Comparison of ENCODE assay signal across 27 mouse cellular contexts in the genomic region with DNA sequence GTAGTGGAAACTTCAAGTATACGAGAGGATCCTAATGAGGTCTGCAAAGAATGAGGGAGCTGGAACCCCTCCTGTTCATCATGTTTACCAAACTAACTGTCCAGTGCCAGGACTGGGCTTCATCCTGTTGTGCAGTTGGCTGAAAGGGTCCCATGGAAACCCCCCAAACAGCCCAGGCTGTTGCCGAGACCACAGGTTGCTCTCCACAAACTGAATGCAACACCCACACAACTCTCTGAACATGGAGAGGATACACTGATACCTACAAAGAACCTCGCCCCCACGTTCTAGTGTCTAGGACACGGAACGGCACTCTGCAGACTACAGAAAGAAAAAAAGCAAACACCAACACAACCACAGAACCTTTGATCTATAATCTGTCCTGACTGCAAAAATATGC. TPM values are rescaled to one million over a fixed set of nuclear protein-coding genes. Genes with fewer than 3 reads are reported as not detected.
DNase-seq lines count a peak whose midpoint lies in the region; ATAC-seq and TF ChIP-seq lines count a peak whose summit lies in the region.
"Had no signal": no experiment of that assay in that cellular context is flagged by ENCODE, and none has a peak within 500 bp of the region (broad histone marks: within the 10 kb centered on the region; RNA-seq: fewer than 3 reads in every experiment).

No protein-coding gene starts in this region.

- no peak overlapping the region for H3K9ac ChIP-seq in forebrain, embryonic 11.5 days (ENCODE audit: low read length)
- no peak overlapping the region for H3K9ac ChIP-seq in forebrain, embryonic 14.5 days (ENCODE audit: low read length)
- no peak overlapping the region for H3K9ac ChIP-seq in midbrain, postnatal 0 days (replicated peaks; ENCODE audit: low read length, poor library complexity, severe bottlenecking)
- H3K9ac ChIP-seq in midbrain, embryonic 15.5 days, result no peak overlapping the region
- H3K9ac ChIP-seq: forebrain, embryonic 15.5 days; limb, embryonic 15.5 days; neural tube, embryonic 12.5 days had no signal

- no peaks in the 10 kb centered on the region for H3K4me1 ChIP-seq in forebrain, embryonic 11.5 days (replicated peaks; ENCODE audit: control insufficient read depth, insufficient read depth, low read length)
- H3K4me1 ChIP-seq in forebrain, embryonic 14.5 days (ENCODE audit: control insufficient read depth, insufficient read depth, low read length), result no peaks in the 10 kb centered on the region
- H3K4me1 ChIP-seq in midbrain, postnatal 0 days (ENCODE audit: insufficient read depth, low read length), result no peaks in the 10 kb centered on the region
- H3K4me1 ChIP-seq in midbrain, embryonic 15.5 days, result no peaks in the 10 kb centered on the region
- H3K4me1 ChIP-seq: neural tube, embryonic 12.5 days had no signal

- H3K36me3 ChIP-seq in forebrain, embryonic 11.5 days (ENCODE audit: control insufficient read depth, insufficient read depth, low read length), result no peaks in the 10 kb centered on the region
- H3K36me3 ChIP-seq in forebrain, embryonic 14.5 days (ENCODE audit: control insufficient read depth, insufficient read depth, low read length), result no peaks in the 10 kb centered on the region
- no peaks in the 10 kb centered on the region for H3K36me3 ChIP-seq in midbrain, postnatal 0 days (ENCODE audit: insufficient read depth, low read length)
- no peaks in the 10 kb centered on the region for H3K36me3 ChIP-seq in midbrain, embryonic 15.5 days (replicated peaks)
- H3K36me3 ChIP-seq: forebrain, embryonic 15.5 days; limb, embryonic 15.5 days; neural tube, embryonic 12.5 days had no signal

- no peak overlapping the region for H3K4me2 ChIP-seq in forebrain, embryonic 11.5 days (ENCODE audit: low read depth, low read length, severe bottlenecking)
- H3K4me2 ChIP-seq in forebrain, embryonic 14.5 days (ENCODE audit: low read length), result no peak overlapping the region
- no peak overlapping the region for H3K4me2 ChIP-seq in midbrain, postnatal 0 days (ENCODE audit: low read depth, low read length, poor library complexity, severe bottlenecking)
- H3K4me2 ChIP-seq in midbrain, embryonic 15.5 days, result no peak overlapping the region
- H3K4me2 ChIP-seq: forebrain, embryonic 15.5 days; limb, embryonic 15.5 days; neural tube, embryonic 12.5 days had no signal

- peaks cover 4% of the 10 kb centered on the region; the same call in 1 of the 2 replicates for H3K9me3 ChIP-seq in forebrain, embryonic 11.5 days (ENCODE audit: control insufficient read depth, low read length)
- H3K9me3 ChIP-seq in forebrain, embryonic 14.5 days (replicated peaks; ENCODE audit: control insufficient read depth, low read length), result 0 out of 2 replicates have a peak, but pooled peaks cover 3% of the 10 kb centered on the region
- H3K9me3 ChIP-seq in midbrain, postnatal 0 days (ENCODE audit: low read length), result no peaks in the 10 kb centered on the region
- no peaks in the 10 kb centered on the region for H3K9me3 ChIP-seq in midbrain, embryonic 15.5 days
- H3K9me3 ChIP-seq: forebrain, embryonic 15.5 days; limb, embryonic 15.5 days had no signal

- no peaks in the 10 kb centered on the region for H3K27me3 ChIP-seq in forebrain, embryonic 11.5 days (ENCODE audit: control insufficient read depth, insufficient read depth, low read length)
- no peaks in the 10 kb centered on the region for H3K27me3 ChIP-seq in forebrain, embryonic 14.5 days (replicated peaks; ENCODE audit: control insufficient read depth, insufficient read depth, low read length)
- no peaks in the 10 kb centered on the region for H3K27me3 ChIP-seq in midbrain, postnatal 0 days (ENCODE audit: insufficient read depth, low read length)
- no peaks in the 10 kb centered on the region for H3K27me3 ChIP-seq in midbrain, embryonic 15.5 days (replicated peaks)
- H3K27me3 ChIP-seq: forebrain, embryonic 15.5 days; limb, embryonic 15.5 days; neural tube, embryonic 12.5 days; Patski had no signal

- DNase-seq in forebrain, embryonic 11.5 days (ENCODE audit: low spot score), result peak; percentile 7
- no peak for DNase-seq in forebrain, embryonic 14.5 days (ENCODE audit: low spot score)
- DNase-seq in midbrain, postnatal 0 days (ENCODE audit: low spot score), result peak; percentile 11
- DNase-seq in CD4-positive, CD25-positive, alpha-beta regulatory T cell, adult 2 months (ENCODE audit: low read depth, low spot score), result peak; percentile 61
- DNase-seq in adrenal gland, postnatal 4 days (ENCODE audit: low spot score in 2 of 2), result no peak
- no peak for DNase-seq in layer of hippocampus, postnatal 10 days (ENCODE audit: low spot score in 2 of 2)
- DNase-seq: adrenal gland, postnatal 36 days; cerebellum, adult 9-10 months; embryo, embryonic 11 days; heart, adult 18-20 months; kidney, postnatal 10 days; lung, postnatal 10 days; right cerebral cortex, postnatal 4 days had no signal

- no peak for ATAC-seq in forebrain, embryonic 11.5 days (replicated peaks; ENCODE audit: low FRiP score)
- ATAC-seq in forebrain, embryonic 14.5 days, result no peak
- no peak for ATAC-seq in midbrain, postnatal 0 days (ENCODE audit: low FRiP score)
- no peak for ATAC-seq in midbrain, embryonic 15.5 days (replicated peaks)
- ATAC-seq in inflammation-experienced regulatory T-cells, adult 6 months, result peak; percentile 76
- ATAC-seq: forebrain, embryonic 15.5 days; intestine, postnatal 0 days; Patski had no signal

- WGBS in forebrain, embryonic 11.5 days, result 90% methylated on average over 6 of the region's 6 CpGs
- 80% methylated on average over 6 of the region's 6 CpGs for WGBS in forebrain, embryonic 14.5 days
- WGBS in midbrain, postnatal 0 days, result 76% methylated on average over 6 of the region's 6 CpGs
- 84% methylated on average over 6 of the region's 6 CpGs for WGBS in midbrain, embryonic 15.5 days

- no peak overlapping the region for H3K27ac ChIP-seq in forebrain, embryonic 11.5 days (ENCODE audit: low read depth, low read length)
- H3K27ac ChIP-seq in forebrain, embryonic 14.5 days (ENCODE audit: low read depth, low read length), result no peak overlapping the region
- no peak overlapping the region for H3K27ac ChIP-seq in midbrain, postnatal 0 days (ENCODE audit: low read depth, low read length)
- H3K27ac ChIP-seq in midbrain, embryonic 15.5 days, result no peak overlapping the region
- H3K27ac ChIP-seq: forebrain, embryonic 15.5 days; limb, embryonic 15.5 days; neural tube, embryonic 12.5 days had no signal

- no peak for TF ChIP-seq CTCF in midbrain, postnatal 0 days (IDR thresholded peaks at IDR 0.05)

- no peak overlapping the region for H3K4me3 ChIP-seq in forebrain, embryonic 11.5 days (ENCODE audit: low read depth, low read length)
- H3K4me3 ChIP-seq in forebrain, embryonic 14.5 days (ENCODE audit: low read depth, low read length), result no peak overlapping the region
- no peak overlapping the region for H3K4me3 ChIP-seq in midbrain, postnatal 0 days (ENCODE audit: low read depth, low read length)
- no peak overlapping the region for H3K4me3 ChIP-seq in midbrain, embryonic 15.5 days
- H3K4me3 ChIP-seq: forebrain, embryonic 15.5 days; limb, embryonic 15.5 days; neural tube, embryonic 12.5 days had no signal

RNA-seq across cellular contexts. Expression of a gene that starts 10.9 kb away (rescaled TPM):
- not detected in 2 replicates for polyA plus RNA-seq in forebrain, embryonic 11.5 days (2014; fragmentation: Nextera tagmentation; extraction: Ambion mirVana)
- not detected in 2 replicates for polyA plus RNA-seq in forebrain, embryonic 14.5 days (2014; fragmentation: Nextera tagmentation; extraction: Ambion mirVana)
- total RNA-seq in midbrain, postnatal 0 days (2014; rRNA removed), result not detected in 2 replicates
- polyA plus RNA-seq in midbrain, postnatal 0 days (2015; fragmentation: Nextera tagmentation; extraction: Ambion mirVana), result 0.07 TPM in 1 of 2 replicates, not detected in the other
- 0.06 TPM in 1 of 2 replicates, not detected in the other for polyA plus RNA-seq in midbrain, embryonic 15.5 days (2015; fragmentation: Nextera tagmentation; extraction: Ambion mirVana)
- under 1 TPM in 1 of 3 experiments, not detected in 2; 0.31 TPM for polyA plus RNA-seq in inflammation-experienced regulatory T-cells, adult 6 months (2017; shearing (Covaris generic))
- not detected for total RNA-seq in adrenal gland, postnatal 4 days (2021)
- total RNA-seq in layer of hippocampus, postnatal 10 days (2021), result not detected
- total RNA-seq: adrenal gland, postnatal 36 days; gastrocnemius, adult 8-10 months; heart, adult 18-20 months; hematopoietic stem cell, adult 5-6 weeks; left cerebral cortex, postnatal 14 days; megakaryocyte-erythroid progenitor cell, adult 5-6 weeks had no signal
- polyA plus RNA-seq: forebrain, embryonic 15.5 days; heart, embryonic 14.5 days; intestine, postnatal 0 days; limb, embryonic 15.5 days; liver, embryonic 16.5 days; neural tube, embryonic 12.5 days; stomach, embryonic 14.5 days had no signal

Comparison
In these comparisons a context has a peak if more than half of its experiments do, and no peak if none do; other contexts are left out.
1. DNase-seq: peak in forebrain, embryonic 11.5 days (single experiment), midbrain, postnatal 0 days (single experiment) and CD4-positive, CD25-positive, alpha-beta regulatory T cell, adult 2 months (single experiment); none in forebrain, embryonic 14.5 days (single experiment), adrenal gland, postnatal 4 days (0 of 2) and layer of hippocampus, postnatal 10 days (0 of 2).